Mouse (Mus musculus) erythroblast, embryonic 14.5 days (primary cell): ENCODE data around the gene Calhm1. TPM values are rescaled to one million over a fixed set of nuclear protein-coding genes. Genes with fewer than 3 reads are reported as not detected.
"Not testable (repeated sequence)": the region's sequence is repeated elsewhere in the genome, so short reads cannot be mapped to it uniquely, and the experiment has no call there.

Experiments used
- H3K27me3 ChIP-seq: 2 replicates; pipeline ENCODE4 v1.6.1; 2012; ENCODE audit warnings: inconsistent platforms; ENCODE audit not compliant: control insufficient read depth
- H3K36me3 ChIP-seq: 2 replicates; pipeline ENCODE4 v1.6.1; 2012; ENCODE audit warnings: mild to moderate bottlenecking, inconsistent platforms; ENCODE audit not compliant: control insufficient read depth
- H3K4me1 ChIP-seq: 2 replicates; pipeline ENCODE4 v1.6.1; 2012; ENCODE audit warnings: inconsistent platforms; ENCODE audit not compliant: control insufficient read depth
- H3K4me3 ChIP-seq: replicated peaks from 2 replicates; pipeline ENCODE3; 2012; ENCODE audit warnings: moderate library complexity, mild to moderate bottlenecking, inconsistent platforms
- H3K9me3 ChIP-seq: 2 replicates; pipeline ENCODE4 v1.6.1; 2012; ENCODE audit warnings: low read length, inconsistent platforms, mixed read lengths; ENCODE audit not compliant: control insufficient read depth
- GATA1 ChIP-seq: IDR thresholded peaks from 2 replicates; pipeline ENCODE4 v1.6.1; 2012; ENCODE audit warnings: low read length, inconsistent platforms, mixed read lengths
- TAL1 ChIP-seq: IDR thresholded peaks from 3 replicates; pipeline ENCODE4 v1.6.1; 2012; ENCODE audit warnings: low read length, inconsistent platforms, mixed read lengths
- polyA plus RNA-seq: library from polyadenylated mRNA; stranded (reverse); fragments of >175 nt; gene quantifications from 2 replicates; pipeline ENCODE4 v1.2.3, GENCODE M21; 2012

Calhm1 gene
- polyA plus RNA-seq, 1 experiment = not detected

- no peaks in the 10 kb centered on the region for H3K27me3 ChIP-seq
- H3K36me3 ChIP-seq = no peaks in the 10 kb centered on the region
- TF ChIP-seq GATA1 (no peak), TAL1 (no peak)
- H3K9me3 ChIP-seq = 0 out of 2 replicates have a peak, but pooled peaks cover 2% of the 10 kb centered on the region
- no peak overlapping the region for H3K4me3 ChIP-seq
- H3K4me1 ChIP-seq = peaks cover 6% of the 10 kb centered on the region; the same call in 1 of the 2 replicates
These were observed 22.7 kb upstream of the Calhm1 start for GRCm38 (mm10) chr19:47166758-47167157.

- Histone ChIP-seq H3K4me3 (no peak overlapping the region), H3K4me1 (peaks cover under 1% of the 10 kb centered on the region; the same call in 1 of the 2 replicates), H3K36me3 (no peaks in the 10 kb centered on the region), H3K9me3 (no peaks in the 10 kb centered on the region), H3K27me3 (no peaks in the 10 kb centered on the region)
- TF ChIP-seq TAL1 (no peak), GATA1 (no peak)
These were observed 19.2 kb upstream of the Calhm1 start for GRCm38 (mm10) chr19:47163176-47163744.

- Histone ChIP-seq H3K27me3 (no peaks in the 10 kb centered on the region), H3K9me3 (no peaks in the 10 kb centered on the region), H3K36me3 (no peaks in the 10 kb centered on the region), H3K4me1 (no peaks in the 10 kb centered on the region), H3K4me3 (no peak overlapping the region)
- no peak for TF ChIP-seq GATA1
- no peak for TF ChIP-seq TAL1
These were observed 17.6 kb upstream of the Calhm1 start for GRCm38 (mm10) chr19:47161669-47162068.

GRCm38 (mm10) chr19:47157664-47158063 is 13.6 kb upstream of the Calhm1 start, which contains the start of gene Calhm3:
Gene Calhm3, minus strand, starts transcription at chr19:47157764.
- Histone ChIP-seq H3K27me3 (no peaks in the 10 kb centered on the region), H3K36me3 (no peaks in the 10 kb centered on the region), H3K4me1 (no peaks in the 10 kb centered on the region), H3K4me3 (no peak within 1 kb of the TSS), H3K9me3 (no peaks in the 10 kb centered on the region)
- TF ChIP-seq TAL1 (no peak), GATA1 (no peak)

- Histone ChIP-seq H3K4me1 (no peaks in the 10 kb centered on the region), H3K4me3 (no peak overlapping the region), H3K36me3 (no peaks in the 10 kb centered on the region), H3K9me3 (no peaks in the 10 kb centered on the region), H3K27me3 (peaks cover 12% of the 10 kb centered on the region)
- no peak for TF ChIP-seq GATA1
- no peak for TF ChIP-seq TAL1
These were observed 9.7 kb upstream of the Calhm1 start for GRCm38 (mm10) chr19:47153767-47154166.

- no peaks in the 10 kb centered on the region for H3K4me1 ChIP-seq
- no peaks in the 10 kb centered on the region for H3K9me3 ChIP-seq
- no peaks in the 10 kb centered on the region for H3K36me3 ChIP-seq
- H3K27me3 ChIP-seq = peaks cover 12% of the 10 kb centered on the region
- TF ChIP-seq TAL1 (no peak), GATA1 (no peak)
- H3K4me3 ChIP-seq = no peak overlapping the region
These were observed 8.0 kb upstream of the Calhm1 start for GRCm38 (mm10) chr19:47152062-47152369.

- H3K4me3 ChIP-seq = no peak overlapping the region
- no peaks in the 10 kb centered on the region for H3K36me3 ChIP-seq
- no peaks in the 10 kb centered on the region for H3K9me3 ChIP-seq
- H3K4me1 ChIP-seq = no peaks in the 10 kb centered on the region
- TF ChIP-seq GATA1 (no peak), TAL1 (no peak)
- H3K27me3 ChIP-seq = peaks cover 12% of the 10 kb centered on the region
These were observed 7.4 kb upstream of the Calhm1 start for GRCm38 (mm10) chr19:47151332-47152061.

- Histone ChIP-seq H3K4me3 (no peak overlapping the region), H3K36me3 (no peaks in the 10 kb centered on the region), H3K27me3 (peaks cover 12% of the 10 kb centered on the region), H3K9me3 (no peaks in the 10 kb centered on the region), H3K4me1 (no peaks in the 10 kb centered on the region)
- TF ChIP-seq GATA1 = no peak
- TF ChIP-seq TAL1 = no peak
These were observed 5.8 kb upstream of the Calhm1 start for GRCm38 (mm10) chr19:47149854-47150253.

GRCm38 (mm10) chr19:47148267-47148847 is 4.3 kb upstream of the Calhm1 start:
- no peaks in the 10 kb centered on the region for H3K36me3 ChIP-seq
- H3K9me3 ChIP-seq = no peaks in the 10 kb centered on the region
- TF ChIP-seq TAL1 (no peak), GATA1 (no peak)
- H3K4me1 ChIP-seq = no peaks in the 10 kb centered on the region
- peaks cover 12% of the 10 kb centered on the region for H3K27me3 ChIP-seq
- no peak overlapping the region for H3K4me3 ChIP-seq

GRCm38 (mm10) chr19:47142438-47142837 is 1.6 kb downstream of the Calhm1 start:
- TF ChIP-seq GATA1 (no peak), TAL1 (no peak)

GRCm38 (mm10) chr19:47139611-47140010 is 4.4 kb downstream of the Calhm1 start:
- H3K27me3 ChIP-seq = peaks cover 27% of the 10 kb centered on the region
- not testable (repeated sequence) for H3K36me3 ChIP-seq, H3K9me3 ChIP-seq, H3K4me3 ChIP-seq
- peaks cover 11% of the 10 kb centered on the region for H3K4me1 ChIP-seq

More at GRCm38 (mm10) chr19:47142438-47142837, 1.6 kb downstream of the Calhm1 start:
- no peaks in the 10 kb centered on the region for H3K36me3 ChIP-seq
- H3K4me1 ChIP-seq = peaks cover 3% of the 10 kb centered on the region
- H3K9me3 ChIP-seq = no peaks in the 10 kb centered on the region
- H3K4me3 ChIP-seq = no peak overlapping the region
- H3K27me3 ChIP-seq = peaks cover 22% of the 10 kb centered on the region
